Mouse (Mus musculus): ENCODE measurements at regions not wholly inside any gene's neighbourhood (a gene's known extent, or its start where the extent isn't known, plus 50 kb on each side); places are given as distances from the start of the nearest gene placed in this dataset.

- no peak for DNase-seq
These were observed 777.9 kb downstream of the Epha4 start for GRCm38 (mm10) chr1:76737003-76737402.

- no peak for DNase-seq
These were observed 777.2 kb downstream of the Epha4 start for GRCm38 (mm10) chr1:76737663-76738062.

- no peak for DNase-seq
These were observed 742.2 kb downstream of the Epha4 start for GRCm38 (mm10) chr1:76772694-76773093.

GRCm38 (mm10) chr1:76786871-76787270, 728.0 kb downstream of the Epha4 start:
- no peak for DNase-seq

GRCm38 (mm10) chr1:76793438-76793837, 721.5 kb downstream of the Epha4 start:
- DNase-seq, result no peak

- DNase-seq, result no peak
These were observed 695.0 kb downstream of the Epha4 start for GRCm38 (mm10) chr1:76819906-76820305.

- DNase-seq, result no peak
These were observed 693.3 kb downstream of the Epha4 start for GRCm38 (mm10) chr1:76821610-76822009.

- DNase-seq, result no peak
These were observed 685.2 kb downstream of the Epha4 start for GRCm38 (mm10) chr1:76829690-76830089.

GRCm38 (mm10) chr1:76832311-76832710, 682.6 kb downstream of the Epha4 start:
- DNase-seq, result no peak

GRCm38 (mm10) chr1:76835028-76835683, 679.7 kb downstream of the Epha4 start:
- no peak for DNase-seq

GRCm38 (mm10) chr1:76849346-76849745, 665.5 kb downstream of the Epha4 start:
- DNase-seq, result no peak

- DNase-seq, result no peak
These were observed 648.5 kb downstream of the Epha4 start for GRCm38 (mm10) chr1:76866304-76866968.

GRCm38 (mm10) chr1:76873207-76873606, 641.7 kb downstream of the Epha4 start:
- no peak for DNase-seq

- no peak for DNase-seq
These were observed 634.6 kb downstream of the Epha4 start for GRCm38 (mm10) chr1:76880111-76880782.

- no peak for DNase-seq
These were observed 634.1 kb downstream of the Epha4 start for GRCm38 (mm10) chr1:76880783-76881145.

GRCm38 (mm10) chr1:76896152-76896864, 618.6 kb downstream of the Epha4 start:
- no peak for DNase-seq

- DNase-seq, result no peak
These were observed 617.5 kb downstream of the Epha4 start for GRCm38 (mm10) chr1:76897431-76897830.

GRCm38 (mm10) chr1:76911472-76911871, 603.4 kb downstream of the Epha4 start:
- no peak for DNase-seq

- no peak for DNase-seq
These were observed 595.3 kb downstream of the Epha4 start for GRCm38 (mm10) chr1:76919541-76919940.

GRCm38 (mm10) chr1:76920634-76921033, 594.3 kb downstream of the Epha4 start:
- no peak for DNase-seq

GRCm38 (mm10) chr1:76927041-76927440, 587.8 kb downstream of the Epha4 start:
- DNase-seq, result no peak

GRCm38 (mm10) chr1:76928035-76928434, 586.9 kb downstream of the Epha4 start:
- DNase-seq, result no peak

GRCm38 (mm10) chr1:76933460-76933859, 581.4 kb downstream of the Epha4 start:
- DNase-seq, result no peak

All from lung, adult 18-20 months (tissue).